Mouse (Mus musculus): ENCODE data around the gene Ripply2.

GRCm38 (mm10) chr9:87068160-87068559 lies 52.8 kb downstream of the Ripply2 start:
- TF ChIP-seq CTCF (IDR thresholded peaks at IDR 0.05; ENCODE audit: extremely low read depth, insufficient read depth, insufficient read length, insufficient replicate concordance) (no peak), POLR2A (IDR thresholded peaks at IDR 0.05; ENCODE audit: low read depth, low read length) (no peak)
